Mouse (Mus musculus) macrophage (primary cell): ENCODE data around the gene Emilin2. TPM values are rescaled to one million over a fixed set of nuclear protein-coding genes. Genes with fewer than 3 reads are reported as not detected.
A peak's percentile ranks its signal among the peaks of the same experiment; 100 is the strongest.

Source experiments
- H3K27ac ChIP-seq: fragments of 350-480 bp; formaldehyde crosslinking; 2 replicates; pipeline ENCODE4 v1.9.0; 2021
- H3K36me3 ChIP-seq: fragments of 350-480 bp; formaldehyde crosslinking; 2 replicates; pipeline ENCODE4 v1.9.0; 2021; ENCODE audit errors: inconsistent target
- H3K4me3 ChIP-seq: fragments of 350-480 bp; formaldehyde crosslinking; 2 replicates; pipeline ENCODE4 v1.9.0; 2021; ENCODE audit errors: inconsistent target
- H3K79me2 ChIP-seq: fragments of 350-480 bp; formaldehyde crosslinking; 2 replicates; pipeline ENCODE4 v1.9.0; 2021; ENCODE audit errors: inconsistent target
- WGBS: methylation state at CpG from one replicate; pipeline ENCODE4 v1.1.7; 2026; ENCODE audit warnings: inconsistent platforms; ENCODE audit not compliant: missing documents; 5-methylcytosine and 5-hydroxymethylcytosine counted together
- polyA plus RNA-seq: library from polyadenylated mRNA; stranded (reverse); fragments of 250-400 nt; gene quantifications from 3 replicates; pipeline ENCODE4 v1.2.4, GENCODE M21; 2018; ENCODE audit warnings: inconsistent platforms

Emilin2 gene
- polyA plus RNA-seq, 1 experiment from 2014 or later: 106 TPM

- Histone ChIP-seq H3K36me3 (peaks cover 24% of the 10 kb centered on the region; the same call in 1 of the 2 replicates), H3K79me2 (peaks cover 65% of the 10 kb centered on the region), H3K27ac (no peak overlapping the region), H3K4me3 (no peak overlapping the region)
- 74% methylated on average over 2 of the region's 2 CpGs for WGBS
These were observed 87.3 kb downstream of the Emilin2 start for GRCm38 (mm10) chr17:71224521-71224920.

- H3K27ac ChIP-seq: no peak overlapping the region
- H3K36me3 ChIP-seq: peaks cover 17% of the 10 kb centered on the region; the same call in 1 of the 2 replicates
- 48% methylated on average over 5 of the region's 5 CpGs for WGBS
- H3K4me3 ChIP-seq: no peak overlapping the region
- H3K79me2 ChIP-seq: peaks cover 74% of the 10 kb centered on the region
These were observed 88.1 kb downstream of the Emilin2 start for GRCm38 (mm10) chr17:71223676-71224075.

- peaks cover 14% of the 10 kb centered on the region; the same call in 1 of the 2 replicates for H3K36me3 ChIP-seq
These were observed 90.4 kb downstream of the Emilin2 start for GRCm38 (mm10) chr17:71221383-71221782.

GRCm38 (mm10) chr17:71217111-71217685 lies 94.6 kb downstream of the Emilin2 start:
- Histone ChIP-seq H3K79me2 (peaks cover 90% of the 10 kb centered on the region), H3K27ac (no peak overlapping the region), H3K4me3 (no peak overlapping the region), H3K36me3 (peaks cover 7% of the 10 kb centered on the region; the same call in 1 of the 2 replicates)
- 93% methylated on average over 5 of the region's 5 CpGs for WGBS

More at GRCm38 (mm10) chr17:71221383-71221782, 90.4 kb downstream of the Emilin2 start:
- 64% methylated on average over 3 of the region's 3 CpGs for WGBS
- Histone ChIP-seq H3K79me2 (peaks cover 89% of the 10 kb centered on the region), H3K4me3 (no peak overlapping the region), H3K27ac (peak overlapping the region; percentile 21; the same call in 1 of the 2 replicates)

- no peak overlapping the region for H3K4me3 ChIP-seq
- peaks cover 92% of the 10 kb centered on the region for H3K79me2 ChIP-seq
- peaks cover 7% of the 10 kb centered on the region; the same call in 1 of the 2 replicates for H3K36me3 ChIP-seq
- 85% methylated on average over 2 of the region's 2 CpGs for WGBS
- peak overlapping the region; percentile 80 for H3K27ac ChIP-seq
These were observed 95.5 kb downstream of the Emilin2 start for GRCm38 (mm10) chr17:71216263-71216662.

GRCm38 (mm10) chr17:71215241-71215839 lies 96.4 kb downstream of the Emilin2 start:
- Histone ChIP-seq H3K79me2 (peaks cover 92% of the 10 kb centered on the region), H3K4me3 (peak overlapping the region; percentile 42), H3K27ac (peak overlapping the region; percentile 80), H3K36me3 (peaks cover 7% of the 10 kb centered on the region; the same call in 1 of the 2 replicates)
- WGBS: 30% methylated on average over 2 of the region's 2 CpGs

- H3K27ac ChIP-seq: peak overlapping the region; percentile 80
- peaks cover 7% of the 10 kb centered on the region; the same call in 1 of the 2 replicates for H3K36me3 ChIP-seq
- H3K4me3 ChIP-seq: peak overlapping the region; percentile 42
- WGBS: 24% methylated on average over 17 of the region's 17 CpGs
- H3K79me2 ChIP-seq: peaks cover 92% of the 10 kb centered on the region
These were observed 97.1 kb downstream of the Emilin2 start for GRCm38 (mm10) chr17:71214514-71215240.

GRCm38 (mm10) chr17:71213666-71214065 lies 98.1 kb downstream of the Emilin2 start:
- Histone ChIP-seq H3K79me2 (peaks cover 92% of the 10 kb centered on the region), H3K36me3 (peaks cover 7% of the 10 kb centered on the region; the same call in 1 of the 2 replicates), H3K27ac (no peak overlapping the region), H3K4me3 (no peak overlapping the region)
- WGBS: 100% methylated on average over 1 of the region's 1 CpGs

- Histone ChIP-seq H3K27ac (no peak overlapping the region), H3K4me3 (no peak overlapping the region), H3K79me2 (peaks cover 92% of the 10 kb centered on the region), H3K36me3 (no peaks in the 10 kb centered on the region)
- WGBS: 95% methylated on average over 6 of the region's 6 CpGs
These were observed 99.7 kb downstream of the Emilin2 start for GRCm38 (mm10) chr17:71211962-71212646.

GRCm38 (mm10) chr17:71209936-71210335 lies 101.8 kb downstream of the Emilin2 start:
- 40% methylated on average over 3 of the region's 3 CpGs for WGBS
- peaks cover 99% of the 10 kb centered on the region for H3K79me2 ChIP-seq
- no peak overlapping the region for H3K27ac ChIP-seq
- no peaks in the 10 kb centered on the region for H3K36me3 ChIP-seq
- no peak overlapping the region for H3K4me3 ChIP-seq

- Histone ChIP-seq H3K79me2 (peaks cover 100% of the 10 kb centered on the region), H3K27ac (no peak overlapping the region), H3K4me3 (no peak overlapping the region), H3K36me3 (no peaks in the 10 kb centered on the region)
- WGBS: 78% methylated on average over 1 of the region's 1 CpGs
These were observed 102.9 kb downstream of the Emilin2 start for GRCm38 (mm10) chr17:71208921-71209320.

- no peak overlapping the region for H3K4me3 ChIP-seq
- no peak overlapping the region for H3K27ac ChIP-seq
- H3K79me2 ChIP-seq: peaks cover 100% of the 10 kb centered on the region
- WGBS: 100% methylated on average over 1 of the region's 1 CpGs
- H3K36me3 ChIP-seq: no peaks in the 10 kb centered on the region
These were observed 103.4 kb downstream of the Emilin2 start for GRCm38 (mm10) chr17:71208376-71208775.

- H3K36me3 ChIP-seq: no peaks in the 10 kb centered on the region
- H3K79me2 ChIP-seq: peaks cover 100% of the 10 kb centered on the region
- WGBS: 100% methylated on average over 3 of the region's 3 CpGs
- H3K4me3 ChIP-seq: no peak overlapping the region
- H3K27ac ChIP-seq: no peak overlapping the region
These were observed 104.5 kb downstream of the Emilin2 start for GRCm38 (mm10) chr17:71207268-71207667.

GRCm38 (mm10) chr17:71206136-71206893 lies 105.5 kb downstream of the Emilin2 start:
- Histone ChIP-seq H3K36me3 (no peaks in the 10 kb centered on the region), H3K4me3 (no peak overlapping the region), H3K79me2 (peaks cover 100% of the 10 kb centered on the region), H3K27ac (0 out of 2 replicates have a peak overlapping the region, but pooled peaks have one; percentile 15)
- 74% methylated on average over 12 of the region's 12 CpGs for WGBS
